Mouse (Mus musculus) testis, adult 2 months (tissue): ENCODE data around the gene Dnajc5.

Experiments used
- CTCF ChIP-seq: fragments of 200-500 bp; IDR thresholded peaks from 2 replicates; pipeline ENCODE4 v1.5.1; 2012; ENCODE audit warnings: low read depth, mild to moderate bottlenecking, inconsistent platforms, low read length, moderate library complexity; ENCODE audit not compliant: control insufficient read depth, insufficient read depth, insufficient replicate concordance
- POLR2A ChIP-seq: fragments of 200-500 bp; IDR thresholded peaks from 2 replicates; pipeline ENCODE4 v1.6.1; 2012; ENCODE audit warnings: low read depth, mild to moderate bottlenecking, inconsistent platforms, low read length, moderate library complexity; ENCODE audit not compliant: control insufficient read depth

GRCm38 (mm10) chr2:181577981-181578581 is 57.8 kb downstream of the Dnajc5 start:
- TF ChIP-seq POLR2A: no peak
- TF ChIP-seq CTCF: no peak
